Mouse (Mus musculus) skeletal muscle tissue, adult 2 months (tissue): ENCODE data around the gene Gm12166.

Source experiments
- DNase-seq: peaks from one replicate; pipeline ENCODE4 v3.0.0-alpha.2; 2012; ENCODE audit warnings: low read depth, low spot score

Gene Gm12166

GRCm38 (mm10) chr11:46016061-46016460 is 36.1 kb downstream of the Gm12166 start:
- DNase-seq, result peak; percentile 21
